Mouse (Mus musculus) stomach, embryonic 15.5 days (tissue): ENCODE measurements around the gene Cmpk2. TPM values are rescaled to one million over a fixed set of nuclear protein-coding genes. Genes with fewer than 3 reads are reported as not detected.

Experiments
- ATAC-seq: fragments of 200-750 bp; cut with Nextera tagmentation; 2 replicates; pipeline ENCODE4 v1.8.0; 2017; ENCODE audit warnings: low read depth, moderate number of reproducible peaks, moderate TSS enrichment; ENCODE audit not compliant: insufficient read depth, low FRiP score
- H3K27ac ChIP-seq: fragments of 300-500 bp; sonication (generic); 2 replicates; pipeline ENCODE4 v1.5.1; 2015; ENCODE audit warnings: mild to moderate bottlenecking, inconsistent platforms
- H3K27me3 ChIP-seq: fragments of 300-500 bp; sonication (generic); replicated peaks from 2 replicates; pipeline ENCODE4 v1.6.1; 2015; ENCODE audit warnings: inconsistent platforms
- H3K36me3 ChIP-seq: fragments of 300-500 bp; sonication (generic); 2 replicates; pipeline ENCODE4 v1.6.1; 2015; ENCODE audit warnings: inconsistent platforms
- H3K4me1 ChIP-seq: fragments of 300-500 bp; sonication (generic); 2 replicates; pipeline ENCODE4 v1.6.1; 2015; ENCODE audit warnings: inconsistent platforms
- H3K4me2 ChIP-seq: fragments of 300-500 bp; sonication (generic); 2 replicates; pipeline ENCODE4 v1.6.1; 2015; ENCODE audit warnings: mild to moderate bottlenecking, inconsistent platforms
- H3K4me3 ChIP-seq: fragments of 300-500 bp; sonication (generic); replicated peaks from 2 replicates; pipeline ENCODE4 v1.5.1; 2015; ENCODE audit warnings: inconsistent platforms
- H3K9ac ChIP-seq: fragments of 300-500 bp; sonication (generic); 2 replicates; pipeline ENCODE4 v1.6.1; 2015; ENCODE audit warnings: inconsistent platforms
- H3K9me3 ChIP-seq: fragments of 300-500 bp; sonication (generic); 2 replicates; pipeline ENCODE4 v1.6.1; 2016; ENCODE audit warnings: inconsistent platforms
- WGBS: fragments of 180-500 bp; shearing (Covaris S2); methylation state at CpG from one replicate; pipeline ENCODE4 v1.1.7; 2015; 5-methylcytosine and 5-hydroxymethylcytosine counted together
- polyA plus RNA-seq: library from polyadenylated mRNA; unstranded; fragments of >200 nt; fragmentation: Nextera tagmentation; extraction: Ambion mirVana; gene quantifications from 2 replicates; pipeline ENCODE4 v1.2.1, GENCODE M21; 2015

Cmpk2 gene
- polyA plus RNA-seq, 1 experiment from 2014 or later: 6.2 TPM

DNA sequence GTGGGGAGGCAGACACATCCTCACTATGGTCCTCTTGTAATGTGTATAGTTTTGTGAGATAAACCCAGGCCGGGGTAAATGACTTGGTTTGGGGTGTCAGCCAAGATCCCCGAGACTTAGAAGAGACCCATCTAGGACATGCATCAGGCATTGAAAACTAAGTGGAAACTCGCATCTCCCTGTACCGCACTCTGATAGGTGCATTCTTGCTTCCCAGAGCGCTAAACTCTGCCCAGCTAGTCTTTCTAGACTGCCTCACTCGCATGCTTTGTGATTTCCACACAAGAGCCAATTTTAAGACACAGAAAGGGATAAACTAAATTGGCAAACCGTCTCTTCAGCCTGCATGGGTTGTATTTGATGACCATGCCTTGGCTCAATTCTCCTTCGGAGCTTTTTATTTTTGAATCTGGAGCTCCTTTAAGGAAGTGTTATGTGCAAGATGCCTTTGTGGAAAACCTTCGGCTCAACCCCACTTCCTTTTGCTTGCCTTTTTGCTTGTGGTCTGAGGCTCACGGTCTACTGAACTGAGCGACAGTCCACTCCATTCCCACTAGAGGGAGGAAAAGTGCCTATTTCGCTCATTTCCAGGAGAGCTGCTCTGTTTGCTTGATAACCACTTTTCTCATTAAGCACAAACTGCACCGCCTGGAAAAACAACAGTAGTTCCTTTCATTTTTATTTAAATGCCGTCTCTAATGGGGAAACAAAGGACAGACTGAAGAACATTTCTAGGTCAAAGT, 19.0 kb downstream of the Cmpk2 start:
- Histone ChIP-seq H3K9me3 (no peaks in the 10 kb centered on the region), H3K27ac (no peak overlapping the region), H3K9ac (no peak overlapping the region), H3K27me3 (no peaks in the 10 kb centered on the region), H3K4me3 (no peak overlapping the region), H3K4me1 (no peaks in the 10 kb centered on the region), H3K4me2 (no peak overlapping the region), H3K36me3 (no peaks in the 10 kb centered on the region)
- WGBS: 50% methylated on average over 14 of the region's 14 CpGs
- ATAC-seq: no peak

DNA sequence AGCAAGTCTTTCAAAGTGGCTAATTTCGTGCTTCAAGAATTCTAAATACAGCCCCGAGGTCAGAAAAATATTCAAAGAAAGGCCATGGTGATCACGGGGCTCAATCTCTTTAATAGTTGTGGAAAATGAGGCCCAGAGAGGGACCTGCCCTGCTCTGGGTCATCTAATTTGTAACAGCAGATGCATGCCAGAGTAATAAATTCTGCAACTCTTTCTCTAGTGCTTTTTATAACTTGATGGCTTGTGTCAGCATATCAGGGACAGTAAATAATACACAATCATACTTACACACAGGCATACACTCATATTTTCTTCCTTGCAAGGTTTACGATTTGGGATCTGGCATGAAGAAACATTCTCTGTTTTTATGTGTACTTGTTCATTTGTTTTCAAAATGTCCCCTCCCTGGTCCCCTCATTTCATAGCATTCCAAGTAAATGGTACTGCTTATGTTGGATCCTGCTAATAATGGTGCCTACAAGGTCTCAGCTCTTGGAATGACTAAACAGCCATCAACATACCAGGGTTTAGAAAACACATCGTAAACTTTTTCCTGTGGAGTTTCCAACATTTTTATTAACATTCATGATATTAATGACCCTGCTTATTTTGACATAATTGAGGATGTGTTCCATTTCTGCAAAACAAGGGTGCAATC, 19.7 kb downstream of the Cmpk2 start:
- ATAC-seq: no peak
- Histone ChIP-seq H3K36me3 (no peaks in the 10 kb centered on the region), H3K9ac (no peak overlapping the region), H3K4me2 (no peak overlapping the region), H3K27ac (no peak overlapping the region), H3K27me3 (no peaks in the 10 kb centered on the region), H3K4me1 (no peaks in the 10 kb centered on the region), H3K4me3 (no peak overlapping the region), H3K9me3 (no peaks in the 10 kb centered on the region)
- 49% methylated on average over 5 of the region's 5 CpGs for WGBS

DNA sequence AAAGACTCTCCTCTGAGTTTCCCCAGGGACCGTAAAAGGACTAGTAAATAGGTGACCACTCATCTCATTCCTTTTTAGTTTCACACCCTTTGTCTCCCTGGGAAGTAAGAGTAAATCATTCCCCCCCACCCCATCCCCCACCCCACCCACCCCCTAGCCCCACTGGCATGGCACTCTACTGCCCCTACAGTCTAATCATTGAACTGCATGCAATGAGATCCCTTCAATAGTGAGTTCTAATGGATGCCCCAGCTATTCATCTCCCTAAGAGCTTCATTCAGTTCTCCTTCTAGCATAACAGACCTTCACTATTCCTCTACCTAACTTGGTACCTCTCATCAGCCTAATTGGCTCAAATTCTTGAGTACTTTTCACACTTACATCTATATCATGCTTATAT, 20.9 kb downstream of the Cmpk2 start:
- H3K27ac ChIP-seq: no peak overlapping the region
- H3K4me3 ChIP-seq: no peak overlapping the region
- no peaks in the 10 kb centered on the region for H3K27me3 ChIP-seq
- no peak overlapping the region for H3K4me2 ChIP-seq
- no peaks in the 10 kb centered on the region for H3K36me3 ChIP-seq
- WGBS: 93% methylated on average over 1 of the region's 1 CpGs
- no peak overlapping the region for H3K9ac ChIP-seq
- H3K4me1 ChIP-seq: no peaks in the 10 kb centered on the region
- no peaks in the 10 kb centered on the region for H3K9me3 ChIP-seq
- ATAC-seq: no peak

DNA sequence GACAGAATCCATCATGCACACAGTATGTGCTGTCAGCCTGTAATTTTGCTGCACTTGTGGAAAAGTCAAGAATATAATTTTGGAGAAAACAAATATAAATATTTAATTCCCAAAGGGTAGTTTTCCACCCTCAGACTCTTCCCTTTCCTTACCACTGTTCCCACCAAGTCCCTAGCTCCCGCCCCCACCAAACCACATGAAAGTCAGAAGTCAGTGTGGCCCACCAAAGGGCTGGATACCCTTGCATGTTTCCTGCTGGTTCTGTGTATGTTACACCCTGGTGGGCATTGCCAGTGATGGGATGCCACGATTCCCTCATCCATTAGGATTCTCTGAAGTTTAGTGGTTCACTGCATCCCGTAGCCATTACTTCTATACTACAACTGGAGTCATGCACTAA, 32.0 kb downstream of the Cmpk2 start:
- H3K27me3 ChIP-seq: no peaks in the 10 kb centered on the region
- H3K4me1 ChIP-seq: no peaks in the 10 kb centered on the region
- no peaks in the 10 kb centered on the region for H3K36me3 ChIP-seq
- H3K9me3 ChIP-seq: no peaks in the 10 kb centered on the region
- no peak overlapping the region for H3K4me2 ChIP-seq
- no peak overlapping the region for H3K4me3 ChIP-seq
- no peak for ATAC-seq
- 88% methylated on average over 3 of the region's 3 CpGs for WGBS
- H3K9ac ChIP-seq: no peak overlapping the region
- no peak overlapping the region for H3K27ac ChIP-seq

DNA sequence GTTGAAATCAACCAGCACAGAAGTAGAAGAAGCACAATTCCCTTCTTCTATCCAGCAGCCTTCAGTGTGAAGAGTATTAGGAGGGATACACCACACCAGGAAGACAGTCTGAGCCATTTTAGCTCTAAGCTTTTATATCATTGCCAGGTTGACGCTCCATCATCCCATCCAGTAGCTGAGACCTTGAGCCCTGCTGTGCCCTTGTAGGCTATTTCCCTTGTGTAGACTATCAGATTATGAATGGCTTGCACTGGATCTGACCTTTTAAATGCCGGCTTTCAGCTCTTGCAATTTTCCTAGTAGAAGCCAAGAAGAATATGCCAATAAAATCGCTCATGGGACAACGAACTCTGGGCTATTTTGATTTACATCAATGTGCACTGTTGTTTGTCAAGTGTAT, 42.0 kb downstream of the Cmpk2 start:
- 86% methylated on average over 4 of the region's 4 CpGs for WGBS
- no peak overlapping the region for H3K9ac ChIP-seq

DNA sequence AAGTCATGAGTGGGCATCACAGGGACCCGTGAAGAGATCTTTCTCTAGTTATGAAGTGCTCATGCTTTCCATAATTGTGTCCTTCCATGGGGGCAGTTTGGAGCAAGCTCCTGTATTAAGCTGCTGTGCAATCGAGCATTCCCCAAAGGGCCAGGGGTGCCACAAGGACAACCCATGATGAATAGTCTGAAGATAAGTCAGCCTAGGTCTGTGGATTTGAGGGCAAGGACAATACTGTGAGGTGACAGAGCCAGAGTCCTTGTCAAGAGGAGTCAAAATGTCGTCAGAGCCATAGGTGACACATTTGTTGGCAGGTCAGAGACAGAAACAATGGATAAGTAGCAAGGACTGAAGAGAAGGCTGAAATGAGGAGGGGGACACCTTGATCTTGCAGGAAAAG, 49.2 kb downstream of the Cmpk2 start:
- no peak for ATAC-seq
- Histone ChIP-seq H3K27ac (no peak overlapping the region), H3K4me2 (no peak overlapping the region), H3K36me3 (no peaks in the 10 kb centered on the region), H3K27me3 (no peaks in the 10 kb centered on the region), H3K9ac (no peak overlapping the region), H3K9me3 (no peaks in the 10 kb centered on the region), H3K4me1 (no peaks in the 10 kb centered on the region), H3K4me3 (no peak overlapping the region)
- 67% methylated on average over 3 of the region's 3 CpGs for WGBS

More for the DNA sequence above, 42.0 kb downstream of the Cmpk2 start:
- H3K4me3 ChIP-seq: no peak overlapping the region
- H3K4me2 ChIP-seq: no peak overlapping the region
- no peaks in the 10 kb centered on the region for H3K4me1 ChIP-seq
- no peak for ATAC-seq
- H3K27me3 ChIP-seq: no peaks in the 10 kb centered on the region
- H3K36me3 ChIP-seq: no peaks in the 10 kb centered on the region
- H3K27ac ChIP-seq: no peak overlapping the region
- H3K9me3 ChIP-seq: no peaks in the 10 kb centered on the region

DNA sequence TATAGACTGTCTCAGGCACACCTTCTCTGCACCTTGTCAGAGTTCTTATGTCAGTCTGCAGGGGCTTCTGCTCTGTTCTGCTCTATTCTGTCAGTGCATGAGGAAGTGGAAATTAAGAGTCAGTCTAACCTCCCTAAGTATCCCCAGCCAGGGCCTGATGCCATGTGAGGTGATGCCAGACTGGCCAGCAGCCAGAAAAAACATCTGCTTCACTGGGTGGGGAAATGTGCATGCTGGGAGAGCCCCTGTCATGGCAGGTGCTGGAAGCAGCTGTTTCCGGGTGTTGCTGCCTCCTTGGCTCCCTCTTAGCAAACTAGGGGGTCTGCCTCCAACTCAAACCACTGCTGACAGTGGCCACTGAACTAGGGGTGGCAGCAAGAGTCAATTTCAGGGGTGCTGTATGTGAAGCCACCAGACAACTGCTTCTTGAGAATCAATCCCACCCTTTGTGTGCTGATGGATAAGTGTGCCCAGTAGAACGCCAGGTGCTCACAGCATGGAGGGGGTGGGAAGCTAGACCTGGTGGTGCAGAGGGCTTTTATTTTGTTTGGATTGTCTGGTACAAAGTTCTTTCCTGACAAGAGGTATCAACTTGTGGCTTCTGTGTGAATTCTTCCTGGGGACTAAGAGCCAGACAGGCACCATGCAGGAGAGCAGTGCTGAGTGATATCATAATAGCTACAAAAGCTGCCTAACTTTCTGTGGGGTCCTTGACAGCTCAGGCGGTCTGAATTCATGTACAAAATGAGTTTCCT, 56.1 kb downstream of the Cmpk2 start:
- H3K27me3 ChIP-seq: no peaks in the 10 kb centered on the region
- H3K9me3 ChIP-seq: no peaks in the 10 kb centered on the region
- no peaks in the 10 kb centered on the region for H3K36me3 ChIP-seq
- no peak overlapping the region for H3K9ac ChIP-seq
- H3K4me3 ChIP-seq: no peak overlapping the region
- 46% methylated on average over 3 of the region's 3 CpGs for WGBS
- no peak overlapping the region for H3K27ac ChIP-seq
- ATAC-seq: 0 out of 2 replicates have a peak, but pooled peaks have one; percentile 14
- H3K4me1 ChIP-seq: no peaks in the 10 kb centered on the region
- H3K4me2 ChIP-seq: no peak overlapping the region

DNA sequence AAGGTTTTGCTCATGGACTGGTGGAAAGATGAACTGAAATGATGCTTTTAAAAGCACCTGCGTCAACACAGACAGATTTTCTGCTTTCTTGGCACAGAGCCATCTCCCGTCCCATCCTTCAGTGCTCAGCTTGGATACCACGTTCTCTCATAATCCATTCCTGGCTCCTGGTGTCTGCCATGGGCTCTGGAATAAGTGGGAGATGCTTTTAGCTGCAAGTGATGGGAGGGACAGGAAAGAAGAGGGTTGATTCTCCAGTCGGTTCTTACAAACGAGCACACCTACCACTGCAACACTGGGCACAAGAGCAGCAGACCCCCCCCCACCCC, 56.7 kb downstream of the Cmpk2 start:
- no peaks in the 10 kb centered on the region for H3K4me1 ChIP-seq
- WGBS: 33% methylated on average over 5 of the region's 5 CpGs
- H3K36me3 ChIP-seq: no peaks in the 10 kb centered on the region
- no peak overlapping the region for H3K9ac ChIP-seq
- no peaks in the 10 kb centered on the region for H3K27me3 ChIP-seq
- no peaks in the 10 kb centered on the region for H3K9me3 ChIP-seq
- no peak overlapping the region for H3K27ac ChIP-seq
- H3K4me3 ChIP-seq: no peak overlapping the region
- H3K4me2 ChIP-seq: no peak overlapping the region
- no peak for ATAC-seq

Other genes with a start within 250 kb of the Cmpk2 start
- gene Rnf144a, start 54.0 kb upstream of the Cmpk2 start, polyA plus RNA-seq: 19.2 and 20.0 TPM in 2 replicates
- gene Rsad2, start 12.8 kb upstream of the Cmpk2 start, polyA plus RNA-seq: 1.5 and 1.6 TPM in 2 replicates